Mouse (Mus musculus) forebrain, embryonic 16.5 days (tissue): ENCODE measurements around the gene Ppp2r5a. TPM values are rescaled to one million over a fixed set of nuclear protein-coding genes. Genes with fewer than 3 reads are reported as not detected.

ENCODE experiments used
- ATAC-seq: fragments of 200-750 bp; cut with Nextera tagmentation; 2 replicates; pipeline ENCODE4 v1.8.0; 2017; ENCODE audit warnings: mild to moderate bottlenecking, moderate library complexity
- H3K27ac ChIP-seq: fragments of 300-500 bp; sonication (generic); 2 replicates; pipeline ENCODE4 v1.5.1; 2014; ENCODE audit warnings: low read length, control low read depth
- H3K27me3 ChIP-seq: fragments of 300-500 bp; sonication (generic); replicated peaks from 2 replicates; pipeline ENCODE4 v1.6.1; 2014; ENCODE audit warnings: low read length; ENCODE audit not compliant: control insufficient read depth, insufficient read depth
- H3K36me3 ChIP-seq: fragments of 300-500 bp; sonication (generic); 2 replicates; pipeline ENCODE4 v1.6.1; 2014; ENCODE audit not compliant: control insufficient read depth, insufficient read depth
- H3K4me1 ChIP-seq: fragments of 300-500 bp; sonication (generic); replicated peaks from 2 replicates; pipeline ENCODE4 v1.6.1; 2014; ENCODE audit warnings: low read length; ENCODE audit not compliant: control insufficient read depth, insufficient read depth
- H3K4me2 ChIP-seq: fragments of 300-500 bp; sonication (generic); 2 replicates; pipeline ENCODE4 v1.6.1; 2014; ENCODE audit warnings: mild to moderate bottlenecking, low read length, control low read depth
- H3K4me3 ChIP-seq: fragments of 300-500 bp; sonication (generic); replicated peaks from 2 replicates; pipeline ENCODE4 v1.5.1; 2014; ENCODE audit warnings: mild to moderate bottlenecking, low read length, control low read depth
- H3K9ac ChIP-seq: fragments of 300-500 bp; sonication (generic); replicated peaks from 2 replicates; pipeline ENCODE4 v1.6.1; 2014; ENCODE audit warnings: low read depth, low read length, control low read depth
- H3K9me3 ChIP-seq: fragments of 300-500 bp; sonication (generic); 2 replicates; pipeline ENCODE4 v1.6.1; 2016; ENCODE audit warnings: low read length; ENCODE audit not compliant: control insufficient read depth
- WGBS: fragments of 180-500 bp; shearing (Covaris S2); extraction: QIAGEN DNeasy Blood & Tissue Kit; methylation state at CpG from one replicate; pipeline ENCODE4 v1.1.7; 2014; 5-methylcytosine and 5-hydroxymethylcytosine counted together
- polyA plus RNA-seq: library from polyadenylated mRNA; unstranded; fragments of >200 nt; fragmentation: Nextera tagmentation; extraction: Ambion mirVana; gene quantifications from 2 replicates; pipeline ENCODE4 v1.2.1, GENCODE M21; 2015

Ppp2r5a gene
- polyA plus RNA-seq, 1 experiment from 2014 or later = 8.7 TPM

- Histone ChIP-seq H3K27ac (no peak overlapping the region), H3K36me3 (no peaks in the 10 kb centered on the region), H3K27me3 (no peaks in the 10 kb centered on the region), H3K4me2 (no peak overlapping the region), H3K4me3 (no peak overlapping the region), H3K9ac (no peak overlapping the region), H3K4me1 (no peaks in the 10 kb centered on the region), H3K9me3 (no peaks in the 10 kb centered on the region)
- no peak for ATAC-seq
Observed at GRCm38 (mm10) chr1:191369140-191369539, 33.9 kb downstream of the Ppp2r5a start.

GRCm38 (mm10) chr1:191368193-191368592 lies 34.9 kb downstream of the Ppp2r5a start:
- H3K9ac ChIP-seq = no peak overlapping the region
- WGBS = 92% methylated on average over 4 of the region's 4 CpGs
- H3K27ac ChIP-seq = no peak overlapping the region
- H3K4me3 ChIP-seq = no peak overlapping the region
- H3K9me3 ChIP-seq = no peaks in the 10 kb centered on the region
- no peak overlapping the region for H3K4me2 ChIP-seq
- no peaks in the 10 kb centered on the region for H3K36me3 ChIP-seq
- H3K4me1 ChIP-seq = no peaks in the 10 kb centered on the region
- H3K27me3 ChIP-seq = no peaks in the 10 kb centered on the region
- ATAC-seq = no peak

- Histone ChIP-seq H3K9me3 (no peaks in the 10 kb centered on the region), H3K27ac (no peak overlapping the region), H3K4me1 (no peaks in the 10 kb centered on the region), H3K36me3 (no peaks in the 10 kb centered on the region; the same call in 1 of the 2 replicates), H3K4me3 (no peak overlapping the region), H3K9ac (no peak overlapping the region), H3K27me3 (no peaks in the 10 kb centered on the region), H3K4me2 (no peak overlapping the region)
- no peak for ATAC-seq
- 72% methylated on average over 4 of the region's 4 CpGs for WGBS
Observed at GRCm38 (mm10) chr1:191364477-191364876, 38.6 kb downstream of the Ppp2r5a start.

GRCm38 (mm10) chr1:191362412-191362811 lies 40.7 kb downstream of the Ppp2r5a start:
- no peak overlapping the region for H3K4me2 ChIP-seq
- peaks cover 7% of the 10 kb centered on the region; the same call in 1 of the 2 replicates for H3K36me3 ChIP-seq
- no peak for ATAC-seq
- H3K9ac ChIP-seq = no peak overlapping the region
- H3K27me3 ChIP-seq = no peaks in the 10 kb centered on the region
- no peak overlapping the region for H3K27ac ChIP-seq
- no peak overlapping the region for H3K4me3 ChIP-seq
- H3K9me3 ChIP-seq = no peaks in the 10 kb centered on the region
- no peaks in the 10 kb centered on the region for H3K4me1 ChIP-seq
- WGBS = 94% methylated on average over 6 of the region's 6 CpGs

GRCm38 (mm10) chr1:191359478-191359877 lies 43.6 kb downstream of the Ppp2r5a start:
- no peaks in the 10 kb centered on the region for H3K9me3 ChIP-seq
- H3K4me3 ChIP-seq = no peak overlapping the region
- H3K9ac ChIP-seq = no peak overlapping the region
- H3K36me3 ChIP-seq = peaks cover 11% of the 10 kb centered on the region
- H3K27ac ChIP-seq = no peak overlapping the region
- no peak overlapping the region for H3K4me2 ChIP-seq
- H3K4me1 ChIP-seq = no peaks in the 10 kb centered on the region
- ATAC-seq = no peak
- 89% methylated on average over 7 of the region's 7 CpGs for WGBS
- H3K27me3 ChIP-seq = no peaks in the 10 kb centered on the region

- Histone ChIP-seq H3K27me3 (no peaks in the 10 kb centered on the region), H3K4me1 (peaks cover 4% of the 10 kb centered on the region), H3K9ac (no peak overlapping the region), H3K4me3 (no peak overlapping the region), H3K4me2 (no peak overlapping the region), H3K27ac (no peak overlapping the region), H3K36me3 (peaks cover 13% of the 10 kb centered on the region), H3K9me3 (no peaks in the 10 kb centered on the region)
- WGBS = 77% methylated on average over 1 of the region's 1 CpGs
- ATAC-seq = no peak
Observed at GRCm38 (mm10) chr1:191356936-191357335, 46.1 kb downstream of the Ppp2r5a start.

- H3K4me1 ChIP-seq = peaks cover 4% of the 10 kb centered on the region
- no peak overlapping the region for H3K27ac ChIP-seq
- no peak overlapping the region for H3K4me2 ChIP-seq
- no peaks in the 10 kb centered on the region for H3K9me3 ChIP-seq
- no peak for ATAC-seq
- H3K4me3 ChIP-seq = no peak overlapping the region
- 75% methylated on average over 4 of the region's 4 CpGs for WGBS
- H3K27me3 ChIP-seq = no peaks in the 10 kb centered on the region
- peaks cover 18% of the 10 kb centered on the region for H3K36me3 ChIP-seq
- H3K9ac ChIP-seq = no peak overlapping the region
Observed at GRCm38 (mm10) chr1:191353836-191354235, 49.2 kb downstream of the Ppp2r5a start.

- Histone ChIP-seq H3K4me2 (no peak overlapping the region), H3K36me3 (peaks cover 13% of the 10 kb centered on the region), H3K4me3 (no peak overlapping the region), H3K27me3 (no peaks in the 10 kb centered on the region), H3K9me3 (no peaks in the 10 kb centered on the region), H3K9ac (no peak overlapping the region), H3K27ac (peak overlapping the region; percentile 27), H3K4me1 (peaks cover 4% of the 10 kb centered on the region)
- ATAC-seq = peak; percentile 47; the same call in 1 of the 2 replicates
- WGBS = 57% methylated on average over 14 of the region's 14 CpGs
Observed at GRCm38 (mm10) chr1:191352786-191353488, 50.1 kb downstream of the Ppp2r5a start.

- Histone ChIP-seq H3K27ac (no peak overlapping the region), H3K4me3 (no peak overlapping the region), H3K4me2 (no peak overlapping the region), H3K9me3 (no peaks in the 10 kb centered on the region), H3K36me3 (peaks cover 21% of the 10 kb centered on the region), H3K27me3 (no peaks in the 10 kb centered on the region), H3K4me1 (peaks cover 4% of the 10 kb centered on the region), H3K9ac (no peak overlapping the region)
- no peak for ATAC-seq
- WGBS = 96% methylated on average over 5 of the region's 5 CpGs
Observed at GRCm38 (mm10) chr1:191350355-191350754, 52.7 kb downstream of the Ppp2r5a start.
